ENCODE assay signal across 8 mouse cellular contexts in genomic region chr8:71568387-71568937, GRCm38 (mm10). TPM values are rescaled to one million over a fixed set of nuclear protein-coding genes. Genes with fewer than 3 reads are reported as not detected.
A peak's percentile ranks its signal among the peaks of the same experiment; 100 is the strongest.
DNase-seq lines count a peak whose midpoint lies in the region; ATAC-seq and TF ChIP-seq lines count a peak whose summit lies in the region.

Gene Slc27a1, plus strand, starts transcription at chr8:71568882.

- intact Hi-C loops in heart, postnatal 25 days (cut with DNase I): no loop called here

- no peaks in the 10 kb centered on the region for H3K9me3 ChIP-seq in ES-Bruce4 (replicated peaks; ENCODE audit: control insufficient read depth, insufficient read depth, low read length, poor library complexity, severe bottlenecking)
- no peaks in the 10 kb centered on the region for H3K9me3 ChIP-seq in forebrain, embryonic 13.5 days (replicated peaks)

- DNase-seq in adrenal gland, postnatal 36 days: peak; percentile 90 to 91
- peak; percentile 62 for DNase-seq in heart, postnatal 25 days (ENCODE audit: low spot score)
- no peak for DNase-seq in large intestine, adult 2 months (ENCODE audit: low read depth, low spot score)
- DNase-seq in lung, adult 2 months: peak; percentile 75
- DNase-seq in ovary, postnatal 14 days (ENCODE audit: low spot score): peak; percentile 84
- DNase-seq in spleen, postnatal 4 days (ENCODE audit: low spot score in 2 of 2): no peak

- WGBS in forebrain, embryonic 13.5 days: 14% methylated on average over 13 of the region's 13 CpGs
- WGBS in large intestine, adult 2 months: 16% methylated on average over 13 of the region's 13 CpGs
- 30% methylated on average over 13 of the region's 13 CpGs for WGBS in lung, adult 2 months

- H3K4me3 ChIP-seq in ES-Bruce4 (ENCODE audit: low read depth, low read length): peak within 1 kb of the TSS; percentile 68
- H3K4me3 ChIP-seq in forebrain, embryonic 13.5 days: peak within 1 kb of the TSS; percentile 52
- H3K4me3 ChIP-seq in lung, adult 2 months (replicated peaks; ENCODE audit: extremely low read depth, low read depth, low read length): peak within 1 kb of the TSS; percentile 89

- H3K27ac ChIP-seq in ES-Bruce4 (ENCODE audit: insufficient read depth, low read length): peak within 1 kb of the TSS; percentile 55
- peak within 1 kb of the TSS; percentile 67 for H3K27ac ChIP-seq in forebrain, embryonic 13.5 days

- peak within 1 kb of the TSS; percentile 62 for H3K9ac ChIP-seq in ES-Bruce4 (ENCODE audit: low read depth, poor library complexity, severe bottlenecking)
- peak within 1 kb of the TSS; percentile 82 for H3K9ac ChIP-seq in forebrain, embryonic 13.5 days

- no peak for ATAC-seq in forebrain, embryonic 13.5 days

- H3K4me2 ChIP-seq in forebrain, embryonic 13.5 days: peak within 1 kb of the TSS; percentile 83

- no peak for TF ChIP-seq POLR2A in ES-Bruce4 (IDR thresholded peaks at IDR 0.05; ENCODE audit: insufficient read depth, low read length)
- no peak for TF ChIP-seq POLR2A in lung, adult 2 months (IDR thresholded peaks at IDR 0.05; ENCODE audit: borderline replicate concordance, extremely low read depth, low read depth, low read length)

- TF ChIP-seq EP300 in ES-Bruce4 (IDR thresholded peaks at IDR 0.05; ENCODE audit: insufficient read depth, low read depth, low read length): no peak

- H3K36me3 ChIP-seq in ES-Bruce4 (ENCODE audit: control insufficient read depth, insufficient read depth, low read length, poor library complexity, severe bottlenecking): no peaks in the 10 kb centered on the region
- H3K36me3 ChIP-seq in forebrain, embryonic 13.5 days (ENCODE audit: poor library complexity, severe bottlenecking): no peaks in the 10 kb centered on the region

- H3K27me3 ChIP-seq in ES-Bruce4 (ENCODE audit: control insufficient read depth, insufficient read depth, low read length, poor library complexity, severe bottlenecking): no peaks in the 10 kb centered on the region
- H3K27me3 ChIP-seq in forebrain, embryonic 13.5 days: peaks cover 8% of the 10 kb centered on the region

- H3K4me1 ChIP-seq in ES-Bruce4 (ENCODE audit: control insufficient read depth, insufficient read depth, low read length): peaks cover 3% of the 10 kb centered on the region
- peaks cover 44% of the 10 kb centered on the region for H3K4me1 ChIP-seq in forebrain, embryonic 13.5 days
- H3K4me1 ChIP-seq in lung, adult 2 months (ENCODE audit: control insufficient read depth, insufficient read depth, low read length): peaks cover 9% of the 10 kb centered on the region

- no peak for TF ChIP-seq CTCF in ES-Bruce4 (IDR thresholded peaks at IDR 0.05; ENCODE audit: low read depth, low read length)
- no peak for TF ChIP-seq CTCF in lung, adult 2 months (IDR thresholded peaks at IDR 0.05; ENCODE audit: insufficient read depth, low read length)

RNA-seq across cellular contexts. Expression of gene Slc27a1, which starts in this region (rescaled TPM):
- polyA plus RNA-seq in ES-Bruce4 (2011; ENCODE audit: insufficient read depth, insufficient read length, low read depth, missing spikeins): 21.8 and 27.3 TPM in 2 replicates
- total RNA-seq in adrenal gland, postnatal 36 days (2021): 100 to 1,000 TPM; 177 to 245 TPM
- polyA plus RNA-seq in forebrain, embryonic 13.5 days (2015; fragmentation: Nextera tagmentation; extraction: Ambion mirVana): 59.9 and 61.0 TPM in 2 replicates
- total RNA-seq in heart, postnatal 25 days (2021): 100 to 1,000 TPM; 140 to 143 TPM
- polyA plus RNA-seq in large intestine, adult 2 months (2012; rRNA removed): 19.4 and 25.6 TPM in 2 replicates
- 73.5 and 101 TPM in 2 replicates for polyA plus RNA-seq in lung, adult 2 months (2012; rRNA removed)

Comparison
In these comparisons a context has a peak if more than half of its experiments do, and no peak if none do; other contexts are left out.
1. DNase-seq: peak in adrenal gland, postnatal 36 days (2 of 2), heart, postnatal 25 days (single experiment), lung, adult 2 months (single experiment) and ovary, postnatal 14 days (single experiment); none in large intestine, adult 2 months (single experiment) and spleen, postnatal 4 days (0 of 2).
2. Peak in every context shown above with its lines, with median percentiles within 50 percentile points of each other: H3K4me3 ChIP-seq.